Mouse (Mus musculus) embryonic facial prominence, embryonic 15.5 days (tissue): ENCODE data around the gene Olfr429. TPM values are rescaled to one million over a fixed set of nuclear protein-coding genes. Genes with fewer than 3 reads are reported as not detected.
"Not testable (repeated sequence)": the region's sequence is repeated elsewhere in the genome, so short reads cannot be mapped to it uniquely, and the experiment has no call there.

Experiments used
- ATAC-seq: fragments of 200-750 bp; cut with Nextera tagmentation; 2 replicates; pipeline ENCODE4 v1.8.0; 2017; ENCODE audit warnings: low read depth, moderate TSS enrichment; ENCODE audit not compliant: insufficient number of reproducible peaks, low FRiP score, low TSS enrichment
- H3K27ac ChIP-seq: fragments of 300-500 bp; sonication (generic); replicated peaks from 2 replicates; pipeline ENCODE4 v1.5.1; 2015; ENCODE audit warnings: mild to moderate bottlenecking, inconsistent platforms
- H3K27me3 ChIP-seq: fragments of 300-500 bp; sonication (generic); 2 replicates; pipeline ENCODE4 v1.6.1; 2015; ENCODE audit warnings: inconsistent platforms
- H3K36me3 ChIP-seq: fragments of 300-500 bp; sonication (generic); 2 replicates; pipeline ENCODE4 v1.6.1; 2015; ENCODE audit warnings: mild to moderate bottlenecking, inconsistent platforms
- H3K4me1 ChIP-seq: fragments of 300-500 bp; sonication (generic); 2 replicates; pipeline ENCODE4 v1.6.1; 2015; ENCODE audit warnings: inconsistent platforms
- H3K4me2 ChIP-seq: fragments of 300-500 bp; sonication (generic); replicated peaks from 2 replicates; pipeline ENCODE4 v1.6.1; 2015; ENCODE audit warnings: mild to moderate bottlenecking, inconsistent platforms
- H3K4me3 ChIP-seq: fragments of 300-500 bp; sonication (generic); replicated peaks from 2 replicates; pipeline ENCODE4 v1.5.1; 2015; ENCODE audit warnings: mild to moderate bottlenecking, inconsistent platforms
- H3K9ac ChIP-seq: fragments of 300-500 bp; sonication (generic); 2 replicates; pipeline ENCODE4 v1.6.1; 2015; ENCODE audit warnings: inconsistent platforms
- H3K9me3 ChIP-seq: fragments of 300-500 bp; sonication (generic); replicated peaks from 2 replicates; pipeline ENCODE4 v1.6.1; 2016; ENCODE audit warnings: inconsistent platforms
- WGBS: fragments of 180-500 bp; shearing (Covaris S2); methylation state at CpG from one replicate; pipeline ENCODE4 v1.1.7; 2015; 5-methylcytosine and 5-hydroxymethylcytosine counted together
- polyA plus RNA-seq: library from polyadenylated mRNA; unstranded; fragments of >200 nt; fragmentation: Nextera tagmentation; extraction: Ambion mirVana; gene quantifications from 2 replicates; pipeline ENCODE4 v1.2.1, GENCODE M21; 2015

The Olfr429 gene
- polyA plus RNA-seq, result 0.11 and 0.17 TPM in 2 replicates

- no peak within 1 kb of the TSS for H3K4me3 ChIP-seq
- no peaks in the 10 kb centered on the region for H3K9me3 ChIP-seq
- H3K36me3 ChIP-seq, result no peaks in the 10 kb centered on the region
- no peaks in the 10 kb centered on the region for H3K27me3 ChIP-seq
- no peaks in the 10 kb centered on the region for H3K4me1 ChIP-seq
- WGBS, result 91% methylated on average over 2 of the region's 2 CpGs
- ATAC-seq, result no peak
- H3K9ac ChIP-seq, result no peak within 1 kb of the TSS
- no peak within 1 kb of the TSS for H3K27ac ChIP-seq
- H3K4me2 ChIP-seq, result no peak within 1 kb of the TSS
Measured at GRCm38 (mm10) chr1:174084031-174084430, at the start of gene Olfr429. Gene Olfr429 (plus strand): TSS chr1:174084331.

GRCm38 (mm10) chr1:174035841-174036240 is 48.3 kb upstream of the Olfr429 start:
- Histone ChIP-seq H3K27me3 (no peaks in the 10 kb centered on the region), H3K36me3 (no peaks in the 10 kb centered on the region), H3K9me3 (no peaks in the 10 kb centered on the region), H3K4me1 (no peaks in the 10 kb centered on the region), H3K4me2 (no peak overlapping the region), H3K4me3 (no peak overlapping the region), H3K27ac (no peak overlapping the region), H3K9ac (no peak overlapping the region)
- no peak for ATAC-seq
- 45% methylated on average over 4 of the region's 4 CpGs for WGBS

GRCm38 (mm10) chr1:174038480-174038879 is 45.7 kb upstream of the Olfr429 start:
- WGBS, result 73% methylated on average over 3 of the region's 3 CpGs
- ATAC-seq, result no peak
- Histone ChIP-seq H3K27me3 (no peaks in the 10 kb centered on the region), H3K9me3 (no peaks in the 10 kb centered on the region), H3K4me3 (no peak overlapping the region), H3K36me3 (no peaks in the 10 kb centered on the region), H3K9ac (no peak overlapping the region), H3K4me2 (no peak overlapping the region), H3K4me1 (no peaks in the 10 kb centered on the region), H3K27ac (no peak overlapping the region)

GRCm38 (mm10) chr1:174040523-174041177 is 43.5 kb upstream of the Olfr429 start, which contains the start of gene Olfr433:
Gene Olfr433 (plus strand): TSS chr1:174040705.
- Histone ChIP-seq H3K4me3 (no peak within 1 kb of the TSS), H3K4me2 (no peak within 1 kb of the TSS), H3K27ac (no peak within 1 kb of the TSS), H3K4me1 (no peaks in the 10 kb centered on the region), H3K9me3 (no peaks in the 10 kb centered on the region), H3K36me3 (no peaks in the 10 kb centered on the region), H3K27me3 (no peaks in the 10 kb centered on the region), H3K9ac (no peak within 1 kb of the TSS)
- 76% methylated on average over 7 of the region's 7 CpGs for WGBS
- ATAC-seq, result no peak

- H3K27me3 ChIP-seq, H3K4me1 ChIP-seq, H3K27ac ChIP-seq, ATAC-seq, H3K4me3 ChIP-seq, H3K36me3 ChIP-seq, H3K9me3 ChIP-seq, H3K9ac ChIP-seq, H3K4me2 ChIP-seq: not testable (repeated sequence)
- WGBS, result 83% methylated on average over 12 of the region's 12 CpGs
Measured at GRCm38 (mm10) chr1:174042091-174042884, 41.8 kb upstream of the Olfr429 start.

GRCm38 (mm10) chr1:174044431-174044830 is 39.7 kb upstream of the Olfr429 start:
- Histone ChIP-seq H3K4me3 (no peak overlapping the region), H3K27me3 (no peaks in the 10 kb centered on the region), H3K4me1 (no peaks in the 10 kb centered on the region), H3K36me3 (no peaks in the 10 kb centered on the region), H3K9ac (no peak overlapping the region), H3K27ac (no peak overlapping the region), H3K9me3 (no peaks in the 10 kb centered on the region), H3K4me2 (no peak overlapping the region)
- ATAC-seq, result no peak
- 39% methylated on average over 2 of the region's 2 CpGs for WGBS

- not testable (repeated sequence) for H3K9me3 ChIP-seq, ATAC-seq, H3K4me1 ChIP-seq, H3K9ac ChIP-seq, H3K4me2 ChIP-seq, H3K27ac ChIP-seq, H3K36me3 ChIP-seq, H3K27me3 ChIP-seq, H3K4me3 ChIP-seq
- WGBS, result 76% methylated on average over 6 of the region's 6 CpGs
Measured at GRCm38 (mm10) chr1:174048227-174048626, 35.9 kb upstream of the Olfr429 start.

- Histone ChIP-seq H3K36me3 (no peaks in the 10 kb centered on the region), H3K27me3 (no peaks in the 10 kb centered on the region), H3K4me1 (no peaks in the 10 kb centered on the region), H3K27ac (no peak within 1 kb of the TSS), H3K4me3 (no peak within 1 kb of the TSS), H3K4me2 (no peak within 1 kb of the TSS), H3K9ac (no peak within 1 kb of the TSS), H3K9me3 (no peaks in the 10 kb centered on the region)
- no peak for ATAC-seq
- WGBS, result 54% methylated on average over 2 of the region's 2 CpGs
Measured at GRCm38 (mm10) chr1:174048893-174049292, 35.2 kb upstream of the Olfr429 start, which contains the start of gene Olfr432. Gene Olfr432 (plus strand): TSS chr1:174049205.

- not testable (repeated sequence) for ATAC-seq, H3K4me2 ChIP-seq, H3K4me3 ChIP-seq, H3K9me3 ChIP-seq, H3K4me1 ChIP-seq, H3K27ac ChIP-seq, H3K36me3 ChIP-seq, H3K27me3 ChIP-seq, H3K9ac ChIP-seq
- 72% methylated on average over 4 of the region's 4 CpGs for WGBS
Measured at GRCm38 (mm10) chr1:174049357-174049756, 34.8 kb upstream of the Olfr429 start.

GRCm38 (mm10) chr1:174050532-174050931 is 33.6 kb upstream of the Olfr429 start:
- no peaks in the 10 kb centered on the region for H3K4me1 ChIP-seq
- WGBS, result 88% methylated on average over 4 of the region's 4 CpGs
- no peaks in the 10 kb centered on the region for H3K36me3 ChIP-seq
- H3K4me2 ChIP-seq, result no peak overlapping the region
- no peaks in the 10 kb centered on the region for H3K27me3 ChIP-seq
- no peaks in the 10 kb centered on the region for H3K9me3 ChIP-seq
- no peak for ATAC-seq
- H3K9ac ChIP-seq, result no peak overlapping the region
- H3K27ac ChIP-seq, result no peak overlapping the region
- H3K4me3 ChIP-seq, result no peak overlapping the region

GRCm38 (mm10) chr1:174051515-174051914 is 32.6 kb upstream of the Olfr429 start:
- H3K4me3 ChIP-seq, result no peak overlapping the region
- WGBS, result 85% methylated on average over 4 of the region's 4 CpGs
- ATAC-seq, result no peak
- H3K27ac ChIP-seq, result no peak overlapping the region
- no peaks in the 10 kb centered on the region for H3K4me1 ChIP-seq
- H3K36me3 ChIP-seq, result no peaks in the 10 kb centered on the region
- no peak overlapping the region for H3K9ac ChIP-seq
- H3K9me3 ChIP-seq, result no peaks in the 10 kb centered on the region
- H3K4me2 ChIP-seq, result no peak overlapping the region
- no peaks in the 10 kb centered on the region for H3K27me3 ChIP-seq
